Mouse (Mus musculus) heart, embryonic 13.5 days (tissue): ENCODE measurements around the gene Rasal2. TPM values are rescaled to one million over a fixed set of nuclear protein-coding genes. Genes with fewer than 3 reads are reported as not detected.

Experiments used
- ATAC-seq: fragments of 200-750 bp; cut with Nextera tagmentation; 2 replicates; pipeline ENCODE4 v1.8.0; 2017; ENCODE audit warnings: moderate TSS enrichment; ENCODE audit not compliant: insufficient number of reproducible peaks, low FRiP score, low TSS enrichment; ENCODE audit errors: extremely low read depth
- H3K27ac ChIP-seq: fragments of 300-500 bp; sonication (generic); replicated peaks from 2 replicates; pipeline ENCODE4 v1.5.1; 2015; ENCODE audit warnings: moderate library complexity, mild to moderate bottlenecking, inconsistent platforms
- H3K27me3 ChIP-seq: fragments of 300-500 bp; sonication (generic); replicated peaks from 2 replicates; pipeline ENCODE4 v1.6.1; 2015; ENCODE audit warnings: mild to moderate bottlenecking, inconsistent platforms
- H3K36me3 ChIP-seq: fragments of 300-500 bp; sonication (generic); 2 replicates; pipeline ENCODE4 v1.6.1; 2015; ENCODE audit warnings: mild to moderate bottlenecking, inconsistent platforms
- H3K4me1 ChIP-seq: fragments of 300-500 bp; sonication (generic); 2 replicates; pipeline ENCODE4 v1.6.1; 2015; ENCODE audit warnings: inconsistent platforms
- H3K4me2 ChIP-seq: fragments of 300-500 bp; sonication (generic); 2 replicates; pipeline ENCODE4 v1.6.1; 2015; ENCODE audit warnings: inconsistent platforms, mild to moderate bottlenecking, moderate library complexity
- H3K4me3 ChIP-seq: fragments of 300-500 bp; sonication (generic); 2 replicates; pipeline ENCODE4 v1.5.1; 2015; ENCODE audit warnings: moderate library complexity, mild to moderate bottlenecking, inconsistent platforms
- H3K9ac ChIP-seq: fragments of 300-500 bp; sonication (generic); 2 replicates; pipeline ENCODE4 v1.6.1; 2015; ENCODE audit warnings: inconsistent platforms, mild to moderate bottlenecking, moderate library complexity
- H3K9me3 ChIP-seq: fragments of 300-500 bp; sonication (generic); 2 replicates; pipeline ENCODE4 v1.6.1; 2016; ENCODE audit warnings: inconsistent platforms
- WGBS: fragments of 180-500 bp; shearing (Covaris S2); methylation state at CpG from one replicate; pipeline ENCODE4 v1.1.7; 2015; ENCODE audit warnings: mixed read lengths; 5-methylcytosine and 5-hydroxymethylcytosine counted together
- polyA plus RNA-seq: library from polyadenylated mRNA; unstranded; fragments of >200 nt; fragmentation: Nextera tagmentation; extraction: Ambion mirVana; gene quantifications from 2 replicates; pipeline ENCODE4 v1.2.1, GENCODE M21; 2015

Gene Rasal2
- polyA plus RNA-seq, 1 experiment from 2014 or later, result 15.1 TPM

DNA sequence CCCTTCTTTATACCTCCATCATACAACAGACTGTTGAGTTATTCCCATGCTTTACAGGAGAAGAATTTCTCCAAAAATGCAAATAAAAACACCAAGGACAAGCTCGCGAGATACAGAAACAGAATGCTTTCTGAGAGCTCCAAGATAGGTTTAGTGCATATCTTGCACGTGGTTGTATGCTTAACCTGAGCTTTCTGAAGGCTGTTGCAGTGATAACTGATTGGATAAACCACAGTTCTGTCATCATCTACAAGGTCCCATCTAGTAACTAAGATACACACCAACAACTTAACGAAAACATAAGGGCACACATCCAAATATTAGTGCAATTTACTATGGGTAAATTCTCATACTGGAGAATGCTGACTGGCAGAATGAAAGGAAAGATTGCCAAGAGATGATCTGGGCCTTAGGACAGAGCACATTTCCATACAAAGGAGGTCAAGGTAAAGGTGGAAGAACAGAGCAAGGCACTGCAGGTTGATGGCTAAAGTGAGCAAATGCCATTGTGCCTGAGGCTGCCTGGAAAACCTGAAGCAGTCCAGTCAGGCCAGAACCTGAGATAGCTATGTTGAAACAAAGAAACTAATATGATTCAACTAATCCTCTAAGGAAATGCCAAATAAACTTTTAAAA, 136.6 kb downstream of the Rasal2 start:
- WGBS, result 55% methylated on average over 4 of the region's 4 CpGs
- Histone ChIP-seq H3K9me3 (no peaks in the 10 kb centered on the region), H3K4me3 (no peak overlapping the region), H3K27ac (no peak overlapping the region), H3K9ac (no peak overlapping the region), H3K4me1 (peaks cover 21% of the 10 kb centered on the region), H3K27me3 (no peaks in the 10 kb centered on the region), H3K36me3 (no peaks in the 10 kb centered on the region), H3K4me2 (no peak overlapping the region)
- ATAC-seq, result no peak

DNA sequence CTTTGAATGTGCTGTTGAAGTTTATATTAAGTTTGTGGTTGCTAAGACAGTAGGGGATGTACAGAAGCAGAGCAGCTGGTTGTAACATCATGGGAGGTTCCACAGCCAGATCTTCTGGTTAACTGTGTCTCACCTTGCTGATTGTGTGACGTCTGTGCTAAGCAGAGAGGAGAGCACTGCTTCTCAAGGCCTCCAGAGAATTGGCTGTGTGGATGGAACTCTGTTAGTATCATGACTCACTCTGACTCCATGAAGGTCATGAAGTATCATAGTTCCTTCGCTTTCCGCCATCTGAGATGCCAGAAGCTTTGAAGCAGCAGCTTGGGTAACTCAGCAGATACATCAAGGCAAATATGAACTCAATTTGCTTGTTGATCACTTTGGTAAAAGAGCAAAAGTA, 144.5 kb downstream of the Rasal2 start:
- H3K27me3 ChIP-seq, result no peaks in the 10 kb centered on the region
- ATAC-seq, result no peak
- no peak overlapping the region for H3K4me3 ChIP-seq
- no peak overlapping the region for H3K9ac ChIP-seq
- H3K27ac ChIP-seq, result no peak overlapping the region
- no peak overlapping the region for H3K4me2 ChIP-seq
- WGBS, result 68% methylated on average over 3 of the region's 3 CpGs
- no peaks in the 10 kb centered on the region for H3K36me3 ChIP-seq
- H3K4me1 ChIP-seq, result no peaks in the 10 kb centered on the region
- no peaks in the 10 kb centered on the region for H3K9me3 ChIP-seq

DNA sequence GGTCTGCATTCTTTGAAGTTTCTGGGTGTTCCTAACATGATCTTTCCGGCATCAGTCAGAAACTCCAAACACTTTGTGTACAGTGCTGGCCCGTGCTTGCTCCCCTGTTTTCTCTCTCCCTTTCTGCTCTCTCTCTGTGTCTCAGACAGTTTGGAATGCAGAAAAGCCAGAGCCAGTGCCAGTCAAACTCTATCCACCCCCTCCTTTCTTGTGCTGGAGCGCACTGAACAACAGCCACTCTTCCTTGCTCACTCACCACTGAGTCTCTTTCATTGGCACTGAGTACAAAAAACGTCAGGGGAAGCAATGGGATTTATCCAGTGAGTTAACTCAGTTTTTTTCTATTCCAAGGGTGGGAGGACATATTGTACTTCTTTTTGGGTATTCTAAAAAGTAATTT, 155.8 kb downstream of the Rasal2 start:
- H3K4me1 ChIP-seq, result peaks cover 6% of the 10 kb centered on the region
- peak overlapping the region; percentile 66 for H3K27ac ChIP-seq
- no peaks in the 10 kb centered on the region for H3K27me3 ChIP-seq
- WGBS, result 14% methylated on average over 4 of the region's 4 CpGs
- H3K4me2 ChIP-seq, result peak overlapping the region; percentile 62
- H3K9me3 ChIP-seq, result no peaks in the 10 kb centered on the region
- H3K36me3 ChIP-seq, result no peaks in the 10 kb centered on the region
- H3K4me3 ChIP-seq, result peak overlapping the region; percentile 40
- ATAC-seq, result no peak
- H3K9ac ChIP-seq, result peak overlapping the region; percentile 71

DNA sequence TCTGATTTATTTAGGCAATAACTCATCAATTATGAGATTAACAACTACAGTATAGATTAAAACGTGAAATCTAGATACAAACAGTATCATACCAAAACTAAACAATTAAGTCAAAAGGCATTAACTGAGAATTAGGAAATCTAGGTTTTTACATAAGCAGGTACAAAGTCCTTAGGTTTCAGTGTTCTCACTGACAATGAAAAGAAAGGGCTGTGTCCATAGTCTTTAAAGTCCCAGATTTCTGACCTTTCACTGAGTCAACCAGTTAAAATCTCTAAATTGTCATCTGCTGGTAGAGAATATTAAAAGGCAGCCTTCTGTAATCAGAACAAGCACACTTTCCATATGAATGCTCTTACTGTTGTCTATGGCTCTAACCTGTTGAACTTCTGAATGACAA, 156.6 kb downstream of the Rasal2 start:
- no peaks in the 10 kb centered on the region for H3K9me3 ChIP-seq
- no peak overlapping the region for H3K9ac ChIP-seq
- H3K36me3 ChIP-seq, result no peaks in the 10 kb centered on the region
- H3K4me3 ChIP-seq, result peak overlapping the region; percentile 40
- no peak for ATAC-seq
- 73% methylated on average over 1 of the region's 1 CpGs for WGBS
- H3K4me2 ChIP-seq, result peak overlapping the region; percentile 62
- no peaks in the 10 kb centered on the region for H3K27me3 ChIP-seq
- no peak overlapping the region for H3K27ac ChIP-seq
- H3K4me1 ChIP-seq, result peaks cover 6% of the 10 kb centered on the region

DNA sequence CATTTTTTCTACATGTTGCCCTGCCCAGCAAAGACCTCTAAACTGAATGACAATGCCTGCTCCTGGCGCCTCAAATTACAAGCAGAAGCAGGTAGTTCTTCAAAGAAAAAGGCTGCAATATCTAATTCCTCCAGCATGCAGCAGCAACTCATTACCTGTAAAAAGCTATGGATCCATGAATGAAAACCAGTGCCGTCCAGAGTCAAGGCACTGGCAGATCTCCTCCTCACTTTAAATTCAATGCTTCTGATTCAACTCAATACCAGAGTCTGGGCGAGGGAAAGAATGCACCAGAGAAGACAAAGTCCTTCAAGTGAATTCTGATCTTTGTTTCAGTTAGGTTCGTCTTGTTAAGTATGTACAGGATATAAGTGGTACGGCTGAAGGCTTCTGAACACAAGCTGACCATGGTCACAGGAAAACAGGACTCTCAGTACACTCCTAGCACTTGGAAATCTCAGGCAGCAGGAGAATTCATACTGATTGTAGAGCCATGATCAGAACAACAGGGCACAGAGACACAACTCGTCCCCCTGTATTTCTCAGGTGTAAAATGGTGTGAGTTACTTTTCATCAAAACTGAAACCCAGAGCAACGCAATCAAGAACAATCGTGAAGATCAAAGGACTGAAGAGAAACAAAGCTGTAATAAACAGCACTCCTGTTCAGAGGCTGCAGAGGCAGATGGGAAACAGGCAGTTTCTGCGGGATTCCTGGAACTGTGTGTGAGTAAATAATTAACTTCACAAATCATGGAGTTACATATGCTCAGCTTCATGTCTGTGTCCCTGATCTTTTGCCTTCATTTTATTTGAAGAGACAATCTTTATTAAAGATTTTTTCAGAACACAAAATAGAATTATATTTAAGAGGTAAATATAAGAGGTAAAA, 158.6 kb downstream of the Rasal2 start:
- WGBS, result 70% methylated on average over 9 of the region's 9 CpGs
- H3K4me1 ChIP-seq, result peaks cover 6% of the 10 kb centered on the region
- H3K9ac ChIP-seq, result no peak overlapping the region
- H3K27me3 ChIP-seq, result no peaks in the 10 kb centered on the region
- no peaks in the 10 kb centered on the region for H3K36me3 ChIP-seq
- H3K27ac ChIP-seq, result no peak overlapping the region
- no peak overlapping the region for H3K4me2 ChIP-seq
- no peak for ATAC-seq
- H3K9me3 ChIP-seq, result no peaks in the 10 kb centered on the region
- H3K4me3 ChIP-seq, result no peak overlapping the region

DNA sequence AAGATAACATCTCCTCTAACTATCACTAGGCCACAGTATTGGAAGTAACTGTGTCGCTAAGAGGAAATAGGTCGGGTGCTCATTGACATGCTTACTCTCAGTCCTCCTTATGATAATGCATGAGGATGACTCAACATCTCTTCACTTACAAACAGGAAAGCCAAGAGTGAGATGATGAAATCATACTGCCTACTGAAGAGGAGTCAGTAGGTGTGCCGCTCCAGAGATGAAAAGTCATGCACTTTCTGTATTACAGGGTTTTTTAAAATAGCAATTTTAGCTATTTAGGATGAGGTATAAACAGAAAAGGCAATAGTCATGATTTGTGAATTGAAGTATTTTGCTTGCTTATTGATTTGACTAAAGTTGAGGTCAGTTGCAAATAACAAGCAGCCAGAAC, 164.3 kb downstream of the Rasal2 start:
- Histone ChIP-seq H3K9me3 (no peaks in the 10 kb centered on the region), H3K4me2 (no peak overlapping the region), H3K27ac (no peak overlapping the region), H3K36me3 (no peaks in the 10 kb centered on the region), H3K9ac (no peak overlapping the region), H3K4me3 (no peak overlapping the region), H3K4me1 (peaks cover 18% of the 10 kb centered on the region), H3K27me3 (no peaks in the 10 kb centered on the region)
- no peak for ATAC-seq
- WGBS, result 73% methylated on average over 3 of the region's 3 CpGs

DNA sequence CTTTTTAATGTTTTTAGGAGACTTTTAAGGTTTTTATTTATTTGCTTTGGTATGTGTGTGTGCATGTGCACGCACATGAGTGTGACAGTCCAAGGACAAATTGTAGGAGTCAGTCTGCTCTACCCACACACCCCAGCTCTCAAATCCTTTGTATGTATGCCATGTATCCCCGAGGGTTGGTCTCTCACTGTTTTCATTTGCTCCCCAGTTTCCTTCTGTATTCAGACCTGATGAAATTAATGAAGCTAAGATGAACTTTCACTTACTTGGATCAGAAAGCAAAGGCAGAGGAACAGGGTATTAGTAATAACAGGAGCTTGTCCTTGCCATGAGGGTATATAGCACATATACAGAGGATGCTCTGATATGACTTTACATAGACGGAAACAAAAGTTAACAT, 165.1 kb downstream of the Rasal2 start:
- Histone ChIP-seq H3K4me1 (peaks cover 18% of the 10 kb centered on the region), H3K9me3 (no peaks in the 10 kb centered on the region), H3K27me3 (no peaks in the 10 kb centered on the region), H3K36me3 (no peaks in the 10 kb centered on the region), H3K9ac (no peak overlapping the region), H3K4me3 (no peak overlapping the region), H3K4me2 (no peak overlapping the region), H3K27ac (no peak overlapping the region)
- 75% methylated on average over 3 of the region's 3 CpGs for WGBS
- ATAC-seq, result no peak

DNA sequence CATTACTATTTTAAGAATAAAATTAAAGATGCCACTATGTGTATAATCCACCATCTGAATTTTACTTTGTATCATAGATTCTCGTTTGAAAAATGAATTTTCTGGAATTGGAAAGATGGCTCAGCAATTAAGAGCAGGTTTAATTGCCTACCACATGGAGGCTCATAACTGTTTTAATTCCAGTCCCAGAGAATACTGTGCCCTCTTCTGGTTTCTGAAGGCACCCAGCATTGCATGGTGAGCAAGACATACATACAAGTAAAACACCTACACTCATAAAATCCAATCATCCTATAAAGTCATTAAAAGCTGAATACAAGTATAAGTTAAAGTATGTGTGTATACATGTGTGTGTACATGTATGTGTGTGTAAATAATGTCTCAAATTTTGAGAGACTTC, 165.6 kb downstream of the Rasal2 start:
- no peaks in the 10 kb centered on the region for H3K27me3 ChIP-seq
- no peak overlapping the region for H3K27ac ChIP-seq
- peaks cover 18% of the 10 kb centered on the region for H3K4me1 ChIP-seq
- H3K4me3 ChIP-seq, result no peak overlapping the region
- H3K9ac ChIP-seq, result no peak overlapping the region
- no peaks in the 10 kb centered on the region for H3K36me3 ChIP-seq
- H3K9me3 ChIP-seq, result no peaks in the 10 kb centered on the region
- ATAC-seq, result no peak
- 68% methylated on average over 1 of the region's 1 CpGs for WGBS
- no peak overlapping the region for H3K4me2 ChIP-seq

DNA sequence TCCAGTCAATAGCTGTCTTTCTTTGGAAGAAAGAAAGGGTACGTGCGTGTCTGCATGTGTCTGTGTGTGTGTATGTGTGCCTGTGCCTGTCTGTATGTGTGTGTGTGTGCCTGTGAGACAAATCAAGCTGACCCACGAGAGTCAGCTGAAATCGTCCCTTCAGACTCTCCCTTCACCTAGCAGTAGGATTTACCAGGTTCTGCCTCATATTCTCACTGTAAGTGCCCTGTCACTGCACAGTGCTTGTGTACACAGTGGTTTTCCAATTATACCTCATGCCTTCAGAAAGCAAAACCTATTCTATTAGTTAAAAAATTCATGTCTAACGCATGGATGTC, 168.0 kb downstream of the Rasal2 start:
- Histone ChIP-seq H3K36me3 (no peaks in the 10 kb centered on the region), H3K4me2 (peak overlapping the region; percentile 55), H3K27me3 (no peaks in the 10 kb centered on the region), H3K27ac (peak overlapping the region; percentile 58), H3K9me3 (no peaks in the 10 kb centered on the region), H3K4me1 (peaks cover 18% of the 10 kb centered on the region), H3K4me3 (peak overlapping the region; percentile 26), H3K9ac (0 out of 2 replicates have a peak overlapping the region, but pooled peaks have one; percentile 33)
- ATAC-seq, result no peak
- WGBS, result 52% methylated on average over 5 of the region's 5 CpGs

DNA sequence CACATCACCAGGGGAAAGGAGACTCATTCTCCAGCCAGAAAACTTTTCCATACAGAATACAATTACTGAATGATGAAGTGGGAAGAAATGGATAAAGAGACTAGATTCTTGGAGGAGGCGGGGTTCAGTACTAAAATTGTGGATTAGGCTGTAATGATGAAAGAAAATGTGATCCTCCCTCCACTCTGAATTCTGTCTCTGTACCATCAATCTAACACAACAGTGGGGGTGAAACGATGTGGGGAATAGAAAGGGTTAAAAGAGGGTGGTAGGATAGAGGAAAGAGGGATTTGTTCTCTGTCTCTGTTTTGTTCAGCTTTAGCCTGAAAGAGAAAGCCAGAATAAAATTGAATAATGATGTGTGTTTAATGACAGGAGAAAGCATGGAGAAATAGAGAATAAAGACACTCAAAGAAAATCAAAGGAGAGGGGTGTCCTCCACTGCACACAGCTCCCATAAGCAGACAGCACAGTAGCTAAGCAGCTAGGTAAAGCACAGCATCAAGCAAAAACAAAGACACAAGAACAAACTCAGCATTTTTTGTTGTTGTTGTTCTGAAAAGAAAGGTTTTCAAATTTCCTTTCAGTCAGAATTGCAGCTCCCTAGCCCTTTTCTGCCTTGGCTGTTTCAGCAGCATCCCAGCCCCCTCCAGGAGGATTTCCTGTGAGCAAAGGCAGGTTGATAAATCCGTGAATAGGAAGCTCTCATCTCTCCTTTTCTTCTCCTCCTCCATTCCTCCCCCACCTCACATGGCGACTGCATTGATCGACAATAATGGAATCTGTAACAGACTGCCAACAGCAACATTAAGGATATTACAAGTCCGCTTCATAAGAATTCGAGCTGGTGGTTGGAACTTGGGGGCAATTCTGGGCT, 168.6 kb downstream of the Rasal2 start:
- Histone ChIP-seq H3K27ac (peak overlapping the region; percentile 58), H3K27me3 (no peaks in the 10 kb centered on the region), H3K9me3 (no peaks in the 10 kb centered on the region), H3K9ac (0 out of 2 replicates have a peak overlapping the region, but pooled peaks have one; percentile 33), H3K4me2 (peak overlapping the region; percentile 55), H3K36me3 (no peaks in the 10 kb centered on the region), H3K4me1 (peaks cover 18% of the 10 kb centered on the region), H3K4me3 (peak overlapping the region; percentile 26)
- ATAC-seq, result no peak
- 48% methylated on average over 7 of the region's 7 CpGs for WGBS

DNA sequence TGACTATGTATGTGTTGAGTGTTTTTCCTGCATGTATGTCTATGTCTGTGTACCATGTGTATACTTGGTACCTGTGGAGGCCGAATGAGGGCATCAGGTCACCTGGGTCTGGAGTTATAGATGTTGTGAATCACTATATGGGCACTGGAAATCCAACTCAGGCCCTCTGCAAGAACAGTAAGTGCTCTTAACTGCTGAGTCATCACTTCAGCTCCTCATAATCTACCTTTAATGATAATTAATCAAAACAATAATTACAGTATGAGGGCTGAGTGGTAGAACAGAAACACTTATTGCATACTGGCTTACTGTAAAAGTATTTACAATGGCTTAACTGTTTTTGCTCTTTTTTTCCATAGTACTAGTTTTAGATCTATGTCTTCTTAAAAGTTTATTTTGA, 172.7 kb downstream of the Rasal2 start:
- 0 out of 2 replicates have a peak, but pooled peaks cover 8% of the 10 kb centered on the region for H3K9me3 ChIP-seq
- H3K36me3 ChIP-seq, result no peaks in the 10 kb centered on the region
- H3K4me3 ChIP-seq, result no peak overlapping the region
- no peak for ATAC-seq
- no peaks in the 10 kb centered on the region for H3K27me3 ChIP-seq
- H3K4me1 ChIP-seq, result peaks cover 13% of the 10 kb centered on the region
- H3K27ac ChIP-seq, result no peak overlapping the region
- no peak overlapping the region for H3K4me2 ChIP-seq
- no peak overlapping the region for H3K9ac ChIP-seq
- WGBS, result 92% methylated on average over 1 of the region's 1 CpGs
